Mouse (Mus musculus) right cerebral cortex, postnatal 36 days (tissue): ENCODE results near the gene Hipk2.
A peak's percentile ranks its signal among the peaks of the same experiment; 100 is the strongest.

Experiments used
- DNase-seq, 2 experiments: peaks; one replicate each; pipeline ENCODE4 v3.0.0; 2022; ENCODE audit warnings: low spot score in 2 of 2, mixed read lengths in 1 of 2

The Hipk2 gene

DNA sequence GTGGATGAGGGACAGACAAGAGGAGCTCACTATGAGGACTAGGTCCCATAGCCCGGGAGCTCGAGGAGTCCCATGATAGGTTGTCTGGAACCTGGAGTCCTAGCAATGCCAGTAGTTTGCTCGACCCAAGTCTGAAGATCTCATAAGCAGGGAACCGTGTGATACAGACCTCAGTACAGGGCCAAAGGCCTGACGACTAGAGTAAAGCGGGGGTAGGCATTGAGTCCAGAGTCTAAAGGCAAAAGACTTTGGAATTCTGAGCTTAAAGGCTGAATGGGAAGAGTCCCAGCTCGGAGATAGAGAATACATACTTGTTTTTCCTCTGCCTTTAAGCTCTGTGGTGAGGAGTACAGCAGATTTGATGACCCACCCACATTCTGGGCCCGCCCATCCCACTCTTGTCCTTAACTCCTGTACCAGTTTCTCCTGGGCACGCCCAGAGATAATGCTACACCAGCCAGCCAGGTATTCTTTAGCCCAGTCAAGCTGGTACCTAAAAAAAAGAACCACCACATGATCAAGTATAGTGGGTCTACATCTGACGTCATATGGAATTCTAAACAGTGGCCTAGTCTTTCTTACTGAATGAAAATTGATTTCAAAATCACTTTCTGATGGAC lies 27.0 kb upstream of the Hipk2 start:
- DNase-seq = no peak

DNA sequence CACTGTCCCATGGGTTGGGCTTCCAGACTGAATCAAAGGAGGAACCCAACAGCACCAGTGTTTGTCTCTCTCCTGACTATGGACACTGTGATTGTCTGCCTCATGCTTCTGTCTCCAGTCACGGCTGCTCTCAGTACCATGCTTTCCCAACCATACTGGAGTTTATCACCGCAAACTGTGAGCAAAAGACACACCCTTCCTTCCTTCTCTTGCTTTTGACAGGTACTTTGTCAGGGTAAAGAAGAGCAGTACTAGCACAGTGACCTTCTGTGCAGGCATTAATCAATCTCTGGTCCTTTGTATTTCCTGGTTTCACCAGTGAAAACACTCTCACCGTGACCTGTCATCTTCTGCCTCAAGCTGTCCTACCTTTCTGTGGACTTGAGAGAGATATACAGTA lies 25.7 kb upstream of the Hipk2 start:
- DNase-seq = no peak

DNA sequence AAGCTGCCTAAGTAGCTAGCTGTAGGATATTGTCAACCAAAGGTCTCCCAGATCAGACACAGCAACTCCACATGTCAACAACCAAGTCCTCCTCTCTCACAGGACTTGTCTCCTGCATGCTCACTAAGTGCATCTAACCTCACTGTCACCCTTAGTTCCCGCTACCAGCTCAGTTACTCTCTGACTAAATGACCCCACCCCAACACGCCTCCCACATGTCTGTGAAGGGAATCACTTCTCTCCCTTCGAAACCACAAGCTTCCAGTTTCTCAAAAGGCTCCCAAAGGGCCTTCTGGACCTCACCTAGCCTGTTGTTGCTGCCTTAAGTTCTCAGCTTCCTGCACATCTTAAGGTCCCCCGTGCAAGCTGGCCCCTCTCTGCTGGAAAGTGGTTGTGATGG lies 25.2 kb upstream of the Hipk2 start:
- no peak for DNase-seq

DNA sequence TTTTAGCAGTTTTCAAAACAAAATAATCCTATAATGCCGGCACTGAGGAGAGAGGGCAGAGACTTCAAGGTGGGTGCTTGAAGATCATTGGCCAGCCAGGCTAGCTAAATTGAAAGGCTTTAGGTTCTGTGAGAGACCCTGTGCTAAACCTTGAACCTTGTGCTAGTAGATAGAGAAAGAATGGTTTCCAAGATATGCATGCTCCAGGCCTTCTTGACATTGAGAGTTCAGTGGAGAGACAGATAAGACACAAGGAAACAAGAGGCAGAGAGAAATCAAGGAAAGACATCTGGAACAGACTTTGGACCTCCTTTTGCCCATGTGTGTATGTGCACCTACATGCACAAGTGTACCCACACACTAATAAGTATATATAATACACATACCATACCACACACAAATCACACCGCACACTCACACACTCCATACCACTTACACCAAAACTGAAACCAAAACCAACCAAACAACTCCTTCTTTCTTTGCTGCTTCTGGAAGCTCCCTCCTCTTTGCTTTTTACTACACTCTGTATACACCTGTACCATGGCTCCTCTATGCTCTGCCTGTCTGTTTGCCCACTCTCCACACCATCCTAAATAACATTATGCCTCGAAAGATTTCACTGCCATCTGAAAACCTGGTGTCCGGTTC lies 24.6 kb upstream of the Hipk2 start:
- DNase-seq = no peak

DNA sequence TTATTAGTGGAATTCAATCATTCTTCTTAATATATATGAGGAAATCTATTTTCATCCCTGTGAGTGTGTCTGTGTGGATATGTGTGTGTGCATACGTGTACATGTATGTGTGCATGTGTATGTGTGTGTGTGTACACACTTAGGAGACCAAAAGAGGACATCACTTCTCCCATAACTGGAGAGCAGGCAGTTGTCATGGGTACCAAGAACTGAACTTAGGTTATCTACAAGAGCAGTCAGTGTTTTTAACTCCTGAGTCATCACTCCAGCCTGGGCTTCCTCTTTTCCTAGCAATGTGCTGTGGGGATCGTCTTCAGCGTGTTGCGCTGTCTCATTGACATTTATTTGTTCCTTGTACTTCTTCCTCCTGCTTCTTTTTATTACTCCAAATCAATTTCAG lies 24.1 kb upstream of the Hipk2 start:
- no peak for DNase-seq

DNA sequence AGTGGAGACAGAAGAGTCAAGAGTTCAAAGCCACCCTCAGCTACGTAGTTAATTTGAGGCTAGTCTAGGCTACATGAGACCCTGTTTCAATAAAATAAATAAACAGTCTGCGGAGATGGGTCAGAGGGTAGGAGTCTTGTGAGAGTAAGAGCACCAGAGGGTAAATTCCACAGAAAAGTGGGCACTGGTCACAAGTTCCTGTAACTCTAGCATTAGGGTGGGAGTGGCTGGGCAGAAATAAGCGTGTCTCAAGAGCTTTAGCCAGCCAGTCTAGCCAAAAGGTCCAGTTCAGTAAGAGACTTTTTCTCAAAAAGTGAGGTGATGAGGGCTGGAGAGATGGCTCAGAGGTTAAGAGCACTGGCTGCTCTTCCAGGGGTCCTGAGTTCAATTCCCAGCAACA lies 17.6 kb upstream of the Hipk2 start:
- no peak for DNase-seq

DNA sequence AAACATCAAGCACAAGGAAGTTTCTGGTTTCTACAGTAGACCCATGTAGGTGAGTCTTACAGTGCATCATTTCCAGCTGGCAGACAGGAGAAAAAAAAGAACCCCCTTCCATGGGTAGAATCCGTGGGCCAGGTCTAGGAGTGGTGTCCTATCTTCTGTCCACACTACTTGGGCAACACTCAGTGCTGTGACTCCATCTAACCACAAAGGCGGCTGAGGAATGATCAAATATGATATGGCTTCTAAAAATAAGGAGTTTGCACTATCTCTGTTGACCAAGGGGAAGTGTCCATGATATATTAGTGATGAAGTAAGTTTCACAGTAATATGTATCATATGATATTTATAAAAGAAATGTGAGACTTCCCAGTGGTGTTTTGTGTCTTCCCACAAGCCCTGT lies 16.1 kb upstream of the Hipk2 start:
- DNase-seq = no peak

DNA sequence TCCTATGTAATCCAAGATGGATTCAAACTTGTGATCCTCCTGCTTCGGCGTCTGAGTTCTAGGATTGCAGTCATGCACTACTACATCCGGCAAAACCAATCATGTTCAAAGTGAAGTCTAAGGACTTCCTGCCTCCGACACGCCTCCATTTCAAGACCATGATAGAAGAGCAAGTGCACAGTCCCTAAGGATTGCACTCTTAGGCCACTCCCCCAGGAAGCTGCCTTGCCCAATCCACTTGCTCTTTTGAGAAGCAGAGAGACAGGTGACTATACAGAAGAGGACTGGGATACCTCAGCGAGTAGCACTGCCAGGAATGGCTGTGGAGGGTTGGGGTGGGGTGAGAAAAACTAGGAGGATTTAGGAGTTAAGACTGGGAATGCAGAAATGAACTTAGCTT lies 13.2 kb upstream of the Hipk2 start:
- DNase-seq = no peak

DNA sequence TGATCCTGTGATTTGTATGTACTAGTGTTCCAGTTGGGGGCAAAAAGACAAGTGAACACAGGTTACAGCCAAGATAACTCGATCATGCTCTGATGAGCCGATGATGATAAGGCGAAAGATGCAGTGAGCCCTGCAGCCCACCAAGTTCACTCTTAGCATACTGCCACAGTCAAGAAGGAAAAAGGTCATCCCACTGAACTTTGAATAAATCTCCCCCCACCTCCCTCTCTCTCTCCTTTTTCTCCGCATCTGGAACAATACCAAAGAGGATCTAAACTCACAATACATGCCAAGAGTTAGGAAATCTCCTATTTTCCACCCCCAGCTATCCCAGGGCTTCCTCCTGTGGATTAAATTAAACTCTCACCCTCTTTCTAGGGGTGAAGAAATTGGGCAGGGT lies 11.5 kb upstream of the Hipk2 start:
- DNase-seq = no peak

DNA sequence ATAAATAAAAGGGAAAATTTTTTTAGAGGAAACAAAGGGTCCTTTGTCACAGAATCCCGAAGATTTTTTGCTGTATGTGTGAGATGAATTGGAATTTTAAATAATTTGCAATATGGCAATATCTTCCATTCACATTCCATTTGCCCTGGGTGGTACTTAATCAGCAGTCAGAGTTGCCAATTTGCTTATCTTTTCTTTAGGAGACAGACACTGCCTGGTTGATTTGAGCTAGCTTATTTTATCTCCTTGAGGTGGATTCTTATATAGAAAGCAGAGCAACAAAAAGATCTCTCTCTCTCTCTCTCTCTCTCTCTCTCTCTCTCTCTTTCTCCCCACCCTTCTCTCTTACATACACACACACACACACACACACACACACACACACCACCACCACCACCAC lies 9.2 kb upstream of the Hipk2 start:
- DNase-seq = no peak

DNA sequence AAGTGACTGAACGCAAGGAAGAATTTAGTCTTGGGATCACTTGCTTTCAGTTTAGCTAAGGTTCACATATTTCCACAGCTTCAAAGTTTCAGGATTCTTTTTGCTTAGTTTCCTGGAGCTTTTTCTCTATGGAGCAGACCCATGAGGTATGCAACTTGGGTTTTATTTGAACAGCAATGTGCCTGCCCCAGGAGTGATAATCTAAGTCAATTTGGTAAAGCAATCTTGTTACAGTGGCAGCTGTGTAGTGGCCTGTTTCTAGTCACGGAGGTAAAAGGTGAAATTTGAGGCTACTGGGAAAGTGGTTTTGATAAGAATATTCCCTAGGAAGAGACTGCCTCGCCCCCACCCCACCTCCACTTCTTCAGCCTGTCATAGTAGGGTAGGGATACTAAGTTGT lies 8.5 kb upstream of the Hipk2 start:
- no peak for DNase-seq

DNA sequence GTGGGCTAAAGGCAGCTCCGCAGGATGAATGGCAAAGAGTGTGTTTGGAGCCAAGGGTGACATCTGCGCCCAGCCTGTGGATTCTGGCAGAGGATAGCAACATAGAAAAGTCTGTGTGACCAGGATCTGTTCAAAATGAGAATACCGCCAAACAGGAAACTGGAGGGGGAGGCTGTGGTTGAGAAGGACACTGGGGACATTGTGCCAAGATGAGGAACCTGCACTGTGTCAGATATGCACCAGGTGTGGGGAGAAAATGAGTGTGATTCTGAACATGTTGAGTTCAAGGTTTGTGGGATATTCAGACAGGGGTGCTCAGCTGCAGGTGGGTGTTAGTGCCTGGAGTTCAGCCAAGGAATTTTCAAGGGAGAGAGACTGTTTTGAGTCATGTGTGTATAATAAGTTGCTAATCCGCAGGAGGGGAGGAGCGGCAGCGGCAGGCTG lies 6.8 kb upstream of the Hipk2 start:
- DNase-seq = no peak

DNA sequence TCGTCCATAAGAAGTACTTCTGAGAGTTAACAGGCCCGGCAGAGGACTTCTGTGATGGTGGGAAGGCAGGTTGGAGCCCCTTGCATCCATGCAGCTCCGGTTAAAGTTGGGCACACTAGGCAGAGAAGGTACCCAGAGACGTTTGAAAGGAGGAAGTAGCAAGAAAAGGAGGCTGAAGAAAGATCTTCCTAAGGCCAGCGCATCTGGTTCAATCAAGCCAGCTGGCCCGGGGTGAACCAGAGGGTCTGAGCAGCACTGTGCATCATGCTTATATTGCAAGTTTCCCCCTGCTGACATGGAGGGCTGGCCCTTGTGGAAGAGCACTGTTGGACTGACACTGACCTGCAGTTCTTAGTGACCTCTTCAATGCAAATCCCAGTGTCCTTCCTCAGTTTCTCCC lies 6.0 kb upstream of the Hipk2 start:
- DNase-seq = no peak

DNA sequence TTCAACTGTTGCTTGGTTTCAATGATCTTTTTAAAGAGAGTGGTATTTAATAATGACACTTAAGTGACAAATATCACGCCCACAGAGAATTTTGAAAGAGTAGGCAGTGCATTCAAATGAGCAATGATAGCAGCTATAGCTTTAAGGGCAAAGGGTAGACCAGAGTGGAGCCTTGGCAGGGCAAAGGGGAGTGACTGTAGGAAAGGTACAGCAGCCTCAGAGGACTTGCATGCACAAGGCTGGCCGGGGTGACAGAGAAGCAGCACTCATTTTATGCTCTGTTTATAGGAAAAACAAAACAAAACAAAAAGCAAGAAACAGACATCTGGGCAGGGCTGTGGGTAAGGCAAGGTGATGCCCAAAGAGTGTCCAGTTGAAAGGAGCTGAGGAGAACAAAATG lies 5.5 kb upstream of the Hipk2 start:
- no peak for DNase-seq

DNA sequence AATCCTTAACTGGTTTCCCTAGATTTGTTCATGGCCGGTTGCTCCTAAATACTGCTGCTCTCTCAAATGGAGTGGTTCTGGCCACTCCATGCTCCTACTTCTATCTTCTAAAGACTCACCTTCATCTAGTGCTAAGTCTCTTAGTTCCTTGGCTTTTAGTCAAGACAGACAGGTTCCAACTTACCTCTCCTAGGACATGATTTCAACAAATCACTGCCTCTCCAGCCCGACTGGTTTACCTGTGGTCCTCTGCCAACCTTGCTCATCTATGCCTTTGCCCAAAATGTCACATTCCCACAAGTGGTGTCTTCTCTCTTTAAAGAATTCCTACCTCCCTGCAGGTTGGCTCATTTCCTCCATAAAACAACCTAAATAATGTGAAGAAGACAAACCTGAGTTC lies 1.7 kb upstream of the Hipk2 start:
- DNase-seq = no peak

DNA sequence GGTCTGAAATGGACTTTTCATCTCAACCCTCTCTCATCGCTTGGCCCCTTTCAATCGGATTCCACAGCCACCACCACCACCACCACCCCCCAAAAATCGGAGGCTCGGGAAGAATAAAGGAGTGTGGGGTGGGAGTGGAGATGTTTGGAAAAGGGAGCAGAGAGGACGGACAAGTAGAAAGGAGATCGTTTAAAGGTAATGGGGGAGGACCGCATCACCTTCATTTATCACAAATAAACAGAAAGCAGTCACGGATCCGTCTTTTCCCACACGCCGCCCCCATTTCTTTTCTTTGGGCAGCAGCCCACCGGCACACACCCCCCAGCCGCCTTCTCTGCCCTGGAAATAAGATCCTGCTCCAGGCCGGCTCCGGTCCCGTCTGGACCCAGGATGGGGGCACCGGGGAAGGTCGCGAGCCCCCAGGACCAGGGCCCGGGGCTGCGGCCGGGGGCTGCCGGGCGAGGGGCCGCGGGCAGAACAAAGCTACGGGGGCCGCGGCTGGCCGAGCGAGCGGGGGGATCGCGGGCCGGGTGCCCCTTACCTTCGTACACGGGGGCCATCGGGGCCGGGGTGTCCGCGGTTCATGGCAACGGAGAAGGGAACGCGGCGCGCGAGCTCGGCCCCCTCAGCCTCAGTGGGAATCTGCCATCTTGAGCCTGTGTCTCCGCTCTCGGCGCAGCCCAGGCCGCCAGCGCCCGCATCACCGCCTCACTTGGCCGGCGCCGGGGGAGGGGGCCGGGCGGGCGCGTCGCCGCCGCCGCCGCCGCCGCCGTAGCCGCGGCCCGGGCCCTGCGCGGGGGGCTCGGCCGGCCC lies 501 bp downstream of the Hipk2 start, which contains the start of gene Tbxas1:
Gene Tbxas1, plus strand, starts transcription at position 147 of the 813 bp plus-strand sequence.
- DNase-seq = peak in 1 of 2 experiments; percentile 20

DNA sequence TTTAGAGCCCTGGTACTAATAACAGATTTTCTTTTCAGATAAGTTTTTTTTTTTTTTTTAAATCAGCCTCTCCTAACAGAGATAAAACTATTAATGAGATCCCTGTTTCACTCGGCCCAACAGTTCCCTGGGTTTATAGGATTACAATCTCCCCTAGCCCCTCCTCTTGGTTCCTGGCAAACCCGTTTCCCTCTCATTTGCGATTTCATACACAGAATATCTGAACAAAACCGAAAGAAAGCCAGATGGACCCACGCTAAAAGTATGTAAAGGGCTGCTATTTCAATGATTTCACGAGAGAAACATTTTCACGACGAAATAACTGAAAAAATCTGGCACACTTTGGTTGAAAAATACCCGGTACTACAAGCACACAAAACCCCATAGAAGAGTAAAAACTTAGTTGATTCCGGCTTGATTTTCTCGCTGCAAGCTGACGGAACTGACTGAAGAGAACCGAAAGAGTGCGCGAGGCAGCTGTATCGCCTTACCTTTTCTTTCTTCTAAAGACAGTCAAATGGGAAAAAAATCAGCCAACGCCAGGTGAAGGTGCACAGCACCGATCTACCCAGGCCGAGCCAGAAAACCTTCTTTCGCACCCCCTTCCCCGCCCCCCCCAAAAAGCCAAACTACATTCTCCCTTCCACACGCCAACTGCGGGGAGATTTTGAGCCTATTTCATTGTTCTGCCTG lies 1.3 kb downstream of the Hipk2 start:
- no peak for DNase-seq

DNA sequence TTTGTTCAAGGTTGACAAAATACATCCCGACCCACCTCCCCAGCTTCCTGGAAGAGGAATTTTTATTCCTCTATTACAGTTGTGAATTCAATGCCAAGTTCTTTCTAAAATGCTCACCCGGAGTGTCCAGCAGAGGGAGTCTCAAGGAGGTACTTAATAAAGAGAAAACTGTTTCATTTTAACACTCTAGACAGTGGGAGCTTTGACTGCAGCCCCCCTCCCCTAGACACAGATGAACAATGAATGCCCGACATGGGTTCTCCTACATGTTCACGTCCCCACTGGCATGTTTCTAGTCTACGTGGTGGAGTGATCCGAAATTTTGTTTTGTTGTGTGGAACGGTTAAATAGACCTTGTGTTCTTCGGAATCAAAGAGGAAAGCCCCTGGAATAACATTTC lies 1.9 kb downstream of the Hipk2 start:
- DNase-seq = peak; percentile 22 to 35

DNA sequence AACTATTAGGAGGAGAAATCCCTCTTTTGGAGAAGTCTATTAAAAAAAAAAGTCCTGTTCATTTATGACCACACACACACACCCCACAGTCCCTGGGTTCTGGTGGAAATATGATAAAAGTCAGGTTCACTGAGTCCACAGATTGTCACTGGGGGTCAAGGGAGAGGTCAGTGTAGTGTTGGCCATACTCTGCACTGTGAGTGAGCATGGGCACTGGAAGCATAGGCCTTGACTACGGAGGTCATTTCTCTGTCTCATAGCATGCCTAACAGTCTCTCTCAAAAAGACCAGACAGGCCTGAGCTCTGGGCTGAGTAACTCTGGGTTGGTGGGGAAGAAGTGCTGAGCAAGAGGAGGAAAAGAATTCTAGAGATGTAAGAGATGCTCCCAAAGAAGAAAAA lies 2.6 kb downstream of the Hipk2 start:
- no peak for DNase-seq

DNA sequence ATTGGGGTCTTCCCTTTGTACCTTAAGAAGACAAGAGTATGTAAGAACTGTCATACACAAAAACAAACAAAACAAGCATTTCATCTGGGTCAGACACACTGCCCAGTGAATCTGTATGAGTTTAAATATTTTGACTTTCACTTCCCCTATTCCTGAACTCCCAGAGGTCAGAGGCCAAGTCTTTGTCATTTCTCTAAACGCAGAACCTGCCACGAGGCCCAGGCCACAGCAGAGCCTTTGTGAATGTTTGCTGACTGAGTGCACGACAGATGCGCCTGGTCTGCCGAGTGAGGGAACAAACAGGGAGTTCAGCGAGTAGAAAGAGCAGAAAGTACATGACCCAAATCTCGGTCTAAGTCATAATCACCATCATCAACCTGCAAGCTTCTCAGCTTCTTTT lies 4.9 kb downstream of the Hipk2 start:
- DNase-seq = no peak

DNA sequence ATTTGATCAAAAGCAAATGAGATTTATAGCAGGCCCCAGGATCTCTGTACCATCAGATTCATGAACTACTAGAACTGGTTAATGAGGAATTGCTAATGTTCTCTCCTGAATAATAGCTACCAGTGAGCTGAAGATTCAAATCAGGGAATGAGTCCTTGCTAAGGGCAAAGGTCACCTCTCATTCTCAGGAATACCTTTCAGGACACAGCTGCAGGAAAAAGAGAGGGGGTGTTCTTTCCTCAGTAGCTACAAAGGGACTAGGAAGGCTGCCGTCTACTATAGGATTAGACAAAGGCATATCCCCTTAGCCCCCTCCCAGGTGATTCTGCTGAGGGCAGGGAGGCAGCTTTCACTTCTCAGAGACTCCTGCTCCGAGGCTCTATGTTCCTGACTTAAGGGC lies 5.9 kb downstream of the Hipk2 start:
- DNase-seq = no peak

DNA sequence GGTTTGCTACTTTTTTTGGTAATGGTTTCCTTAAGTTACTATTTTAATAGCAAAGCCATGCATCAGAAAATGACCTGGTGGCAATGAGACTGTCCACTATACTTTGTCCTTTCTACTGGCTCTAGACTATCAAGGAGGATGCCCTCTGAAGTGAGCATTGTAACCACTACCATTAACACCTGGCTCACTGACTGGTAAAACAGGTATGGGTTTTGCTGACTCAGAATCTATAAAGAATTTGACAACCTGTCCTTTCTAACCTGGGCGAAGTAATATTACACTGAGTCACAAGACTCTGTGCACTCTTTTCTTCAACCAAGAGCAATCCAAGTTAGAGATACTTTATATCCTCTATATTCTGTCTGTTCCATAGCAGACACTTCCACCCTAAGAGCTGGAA lies 7.0 kb downstream of the Hipk2 start:
- DNase-seq = no peak
